Comparison of ENCODE assay signal across 9 mouse cellular contexts in genomic region chr7:101376701-101377340, GRCm38 (mm10). TPM values are rescaled to one million over a fixed set of nuclear protein-coding genes. Genes with fewer than 3 reads are reported as not detected.
DNase-seq lines count a peak whose midpoint lies in the region; ATAC-seq and TF ChIP-seq lines count a peak whose summit lies in the region.
"Had no signal": no experiment of that assay in that cellular context is flagged by ENCODE, and none has a peak within 500 bp of the region (broad histone marks: within the 10 kb centered on the region; RNA-seq: fewer than 3 reads in every experiment).

No protein-coding gene starts in this region.

- no peak for TF ChIP-seq POLR2A in spleen, adult 2 months (IDR thresholded peaks at IDR 0.05; ENCODE audit: low read depth, low read length)

- WGBS in kidney, embryonic 16.5 days, result 55% methylated on average over 10 of the region's 10 CpGs
- WGBS in spleen, adult 2 months, result 90% methylated on average over 10 of the region's 10 CpGs
- 50% methylated on average over 10 of the region's 10 CpGs for WGBS in forebrain, postnatal 0 days

- H3K4me1 ChIP-seq in kidney, embryonic 16.5 days (ENCODE audit: insufficient read depth, low read length), result peaks cover 27% of the 10 kb centered on the region
- peaks cover 22% of the 10 kb centered on the region for H3K4me1 ChIP-seq in spleen, adult 2 months (ENCODE audit: control insufficient read depth, insufficient read depth, insufficient read length)
- no peaks in the 10 kb centered on the region for H3K4me1 ChIP-seq in forebrain, postnatal 0 days (ENCODE audit: insufficient read depth)

- H3K4me3 ChIP-seq in kidney, embryonic 16.5 days (ENCODE audit: low read length), result no peak overlapping the region
- H3K4me3 ChIP-seq in spleen, adult 2 months (ENCODE audit: extremely low read depth, insufficient read depth, insufficient read length), result no peak overlapping the region
- H3K4me3 ChIP-seq in forebrain, postnatal 0 days (ENCODE audit: low read depth, low read length), result no peak overlapping the region

- no peak for TF ChIP-seq CTCF in spleen, adult 2 months (IDR thresholded peaks at IDR 0.05; ENCODE audit: extremely low read depth, insufficient read depth, insufficient read length, insufficient replicate concordance)
- no peak for TF ChIP-seq CTCF in forebrain, postnatal 0 days (IDR thresholded peaks at IDR 0.05; ENCODE audit: low read depth)

- no peak for DNase-seq in kidney, postnatal 4 days
- no peak for DNase-seq in spleen, adult 2 months (ENCODE audit: low read depth in 1 of 2, low spot score in 2 of 2)
- DNase-seq in spleen, postnatal 14 days (ENCODE audit: low spot score in 2 of 2), result no peak
- peak; percentile 38 for DNase-seq in forebrain, postnatal 0 days
- no peak for DNase-seq in adrenal gland, postnatal 36 days

- H3K27ac ChIP-seq in kidney, embryonic 16.5 days (ENCODE audit: low read length), result no peak overlapping the region; the same call in 1 of the 2 replicates
- H3K27ac ChIP-seq in spleen, adult 2 months (ENCODE audit: insufficient read depth, low read length), result peak overlapping the region; percentile 79
- H3K27ac ChIP-seq in forebrain, postnatal 0 days (ENCODE audit: low read depth, low read length), result no peak overlapping the region

- no peak overlapping the region for H3K4me2 ChIP-seq in kidney, embryonic 16.5 days (replicated peaks; ENCODE audit: low read depth, low read length)
- no peak overlapping the region for H3K4me2 ChIP-seq in forebrain, postnatal 0 days (ENCODE audit: low read depth)

- no peaks in the 10 kb centered on the region for H3K36me3 ChIP-seq in kidney, embryonic 16.5 days (ENCODE audit: insufficient read depth, low read length)
- H3K36me3 ChIP-seq in spleen, adult 2 months (ENCODE audit: control insufficient read depth, insufficient read depth, low read length), result peaks cover 20% of the 10 kb centered on the region
- no peaks in the 10 kb centered on the region for H3K36me3 ChIP-seq in forebrain, postnatal 0 days (ENCODE audit: insufficient read depth)

- peak overlapping the region; percentile 62; the same call in 1 of the 2 replicates for H3K9ac ChIP-seq in kidney, embryonic 16.5 days (replicated peaks; ENCODE audit: low read length)
- H3K9ac ChIP-seq in forebrain, postnatal 0 days, result no peak overlapping the region

- H3K9me3 ChIP-seq in kidney, embryonic 16.5 days (ENCODE audit: low read length), result no peaks in the 10 kb centered on the region
- no peaks in the 10 kb centered on the region for H3K9me3 ChIP-seq in forebrain, postnatal 0 days (ENCODE audit: low read length)

- no peaks in the 10 kb centered on the region for H3K27me3 ChIP-seq in kidney, embryonic 16.5 days (ENCODE audit: insufficient read depth, low read length)
- no peaks in the 10 kb centered on the region for H3K27me3 ChIP-seq in spleen, adult 2 months (ENCODE audit: control insufficient read depth, insufficient read depth, low read length)
- no peaks in the 10 kb centered on the region for H3K27me3 ChIP-seq in forebrain, postnatal 0 days (ENCODE audit: insufficient read depth, low read length)

- no peak for ATAC-seq in kidney, embryonic 16.5 days (ENCODE audit: low FRiP score, low TSS enrichment)
- ATAC-seq in forebrain, postnatal 0 days, result peak; percentile 47
- no peak for ATAC-seq in frontal cortex, adult (ENCODE audit: low TSS enrichment)

RNA-seq across cellular contexts. Expression of gene Arap1, which starts 29.0 kb away (rescaled TPM):
- 106 and 112 TPM in 2 replicates for polyA plus RNA-seq in kidney, embryonic 16.5 days (2015; fragmentation: Nextera tagmentation; extraction: Ambion mirVana)
- polyA plus RNA-seq in spleen, adult 2 months (2012; rRNA removed), result 227 and 248 TPM in 2 replicates
- total RNA-seq in forebrain, postnatal 0 days (2014; rRNA removed), result 14.3 and 15.8 TPM in 2 replicates
- 8.0 and 10.5 TPM in 2 replicates for polyA plus RNA-seq in forebrain, postnatal 0 days (2015; fragmentation: Nextera tagmentation; extraction: Ambion mirVana)
- total RNA-seq in adrenal gland, postnatal 36 days (2021), result 10 to 100 TPM; 30.0 to 35.4 TPM

RNA-seq across cellular contexts. Expression of gene Gm45837, which starts 33.9 kb away (rescaled TPM):
- 9.9 TPM in 1 of 2 replicates, not detected in the other for polyA plus RNA-seq in kidney, embryonic 16.5 days (2015; fragmentation: Nextera tagmentation; extraction: Ambion mirVana)
- polyA plus RNA-seq in spleen, adult 2 months (2012; rRNA removed), result 1.1 TPM in 1 of 2 replicates, not detected in the other
- not detected in 2 replicates for total RNA-seq in forebrain, postnatal 0 days (2014; rRNA removed)
- not detected in 2 replicates for polyA plus RNA-seq in forebrain, postnatal 0 days (2015; fragmentation: Nextera tagmentation; extraction: Ambion mirVana)
- total RNA-seq in adrenal gland, postnatal 36 days (2021), result 1 to 10 TPM in 1 of 2 experiments, not detected in 1; 3.8 TPM
- total RNA-seq: gastrocnemius, adult 18-20 months had no signal
- polyA plus RNA-seq: neural tube, embryonic 11.5 days had no signal

RNA-seq across cellular contexts. Expression of gene Pde2a, which starts 44.7 kb away (rescaled TPM):
- polyA plus RNA-seq in kidney, embryonic 16.5 days (2015; fragmentation: Nextera tagmentation; extraction: Ambion mirVana), result 31.6 and 46.5 TPM in 2 replicates
- 42.6 and 48.4 TPM in 2 replicates for polyA plus RNA-seq in spleen, adult 2 months (2012; rRNA removed)
- 94.2 and 104 TPM in 2 replicates for total RNA-seq in forebrain, postnatal 0 days (2014; rRNA removed)
- polyA plus RNA-seq in forebrain, postnatal 0 days (2015; fragmentation: Nextera tagmentation; extraction: Ambion mirVana), result 66.2 and 72.4 TPM in 2 replicates
- 100 to 1,000 TPM; 163 to 207 TPM for total RNA-seq in adrenal gland, postnatal 36 days (2021)

RNA-seq across cellular contexts. Expression of gene Stard10, which starts 59.9 kb away (rescaled TPM):
- 57.7 and 66.8 TPM in 2 replicates for polyA plus RNA-seq in kidney, embryonic 16.5 days (2015; fragmentation: Nextera tagmentation; extraction: Ambion mirVana)
- 29.3 and 42.0 TPM in 2 replicates for polyA plus RNA-seq in spleen, adult 2 months (2012; rRNA removed)
- 17.3 and 24.5 TPM in 2 replicates for total RNA-seq in forebrain, postnatal 0 days (2014; rRNA removed)
- 11.0 and 12.2 TPM in 2 replicates for polyA plus RNA-seq in forebrain, postnatal 0 days (2015; fragmentation: Nextera tagmentation; extraction: Ambion mirVana)
- total RNA-seq in adrenal gland, postnatal 36 days (2021), result 10 to 100 TPM; 22.5 to 60.5 TPM
